Mouse (Mus musculus) lung, adult 2 months (tissue): ENCODE data around the gene Hist1h3d.
"Not testable (repeated sequence)": the region's sequence is repeated elsewhere in the genome, so short reads cannot be mapped to it uniquely, and the experiment has no call there.

Source experiments
- CTCF ChIP-seq: fragments of 200-500 bp; IDR thresholded peaks from 2 replicates; pipeline ENCODE4 v1.5.1; 2011; ENCODE audit warnings: mild to moderate bottlenecking, low read length, control low read depth; ENCODE audit not compliant: insufficient read depth
- POLR2A ChIP-seq: fragments of 200-500 bp; IDR thresholded peaks from 2 replicates; pipeline ENCODE4 v1.6.1; 2011; ENCODE audit warnings: low read depth, mild to moderate bottlenecking, control low read depth, low read length, borderline replicate concordance; ENCODE audit errors: extremely low read depth

- not testable (repeated sequence) for TF ChIP-seq CTCF, POLR2A
These were observed 33.2 kb upstream of the Hist1h3d start for GRCm38 (mm10) chr13:23542225-23542980.
